In the genomic region with DNA sequence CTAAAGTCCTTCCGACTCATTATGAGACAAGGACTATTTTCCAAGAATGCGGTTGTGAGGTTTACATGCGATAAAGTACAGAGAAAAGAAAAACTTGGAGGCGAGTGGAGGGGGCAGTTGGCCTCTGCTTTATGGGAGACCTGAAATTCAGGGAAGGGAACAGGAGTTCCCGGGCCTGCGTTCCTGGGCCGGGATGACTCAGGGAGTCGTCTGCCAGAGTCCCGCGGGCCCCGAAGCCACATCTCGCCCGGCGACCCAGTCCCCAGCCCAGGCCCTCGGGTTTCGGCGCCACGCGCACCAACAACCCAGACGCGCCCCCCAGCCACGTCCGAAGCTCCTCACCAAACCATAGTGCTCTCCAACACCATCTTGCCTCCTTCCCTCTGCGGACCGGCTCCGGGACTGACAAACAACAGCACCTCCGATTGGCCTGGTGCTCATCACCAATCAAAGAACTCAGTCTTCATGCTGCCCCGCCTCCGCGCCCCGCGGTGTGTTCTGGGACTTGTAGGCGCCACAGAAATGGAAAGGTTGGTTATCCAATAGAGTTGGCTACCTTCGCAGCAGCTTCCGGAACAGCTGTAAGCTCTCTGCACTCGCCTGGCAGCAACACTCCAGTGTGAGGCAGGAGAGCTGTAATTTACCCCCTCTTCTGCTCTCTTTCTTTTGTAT, we compare ENCODE assay signal across 8 mouse cellular contexts. TPM values are rescaled to one million over a fixed set of nuclear protein-coding genes. Genes with fewer than 3 reads are reported as not detected.
DNase-seq lines count a peak whose midpoint lies in the region; ATAC-seq lines count a peak whose summit lies in the region.

Gene Psmd4 (minus strand): TSS at position 449 of the 672 bp plus-strand sequence.

- H3K4me3 ChIP-seq in forebrain, embryonic 14.5 days (ENCODE audit: low read depth, low read length): peak within 1 kb of the TSS; percentile 72
- peak within 1 kb of the TSS; percentile 93 for H3K4me3 ChIP-seq in neural tube, embryonic 15.5 days (replicated peaks)

- H3K4me1 ChIP-seq in forebrain, embryonic 14.5 days (ENCODE audit: control insufficient read depth, insufficient read depth, low read length): peaks cover 6% of the 10 kb centered on the region; the same call in 1 of the 2 replicates
- H3K4me1 ChIP-seq in neural tube, embryonic 15.5 days: peaks cover 21% of the 10 kb centered on the region

- under 1% methylated on average over 36 of the region's 36 CpGs for WGBS in forebrain, embryonic 14.5 days
- WGBS in neural tube, embryonic 15.5 days: under 1% methylated on average over 35 of the region's 36 CpGs

- peak; percentile 100 for ATAC-seq in forebrain, embryonic 14.5 days
- peak; percentile 99 for ATAC-seq in neural tube, embryonic 15.5 days (ENCODE audit: low FRiP score)

- H3K36me3 ChIP-seq in forebrain, embryonic 14.5 days (ENCODE audit: control insufficient read depth, insufficient read depth, low read length): peaks cover 14% of the 10 kb centered on the region; the same call in 1 of the 2 replicates
- peaks cover 8% of the 10 kb centered on the region for H3K36me3 ChIP-seq in neural tube, embryonic 15.5 days

- no peaks in the 10 kb centered on the region for H3K27me3 ChIP-seq in forebrain, embryonic 14.5 days (replicated peaks; ENCODE audit: control insufficient read depth, insufficient read depth, low read length)
- no peaks in the 10 kb centered on the region for H3K27me3 ChIP-seq in neural tube, embryonic 15.5 days (replicated peaks)

- DNase-seq in ES-CJ7 (ENCODE audit: low read depth, low spot score): peak; percentile 98
- peak; percentile 94 for DNase-seq in cerebellum, adult 11 months
- DNase-seq in forebrain, embryonic 14.5 days (ENCODE audit: low spot score): peak; percentile 98
- DNase-seq in heart, postnatal 14 days: peak; percentile 95 to 98
- DNase-seq in layer of hippocampus, adult 11-12 months (ENCODE audit: low spot score): peak; percentile 98
- peak; percentile 99 for DNase-seq in lung, adult 18-20 months
- DNase-seq in testis, postnatal 14 days (ENCODE audit: low spot score): peak; percentile 96

- no peaks in the 10 kb centered on the region for H3K9me3 ChIP-seq in forebrain, embryonic 14.5 days (replicated peaks; ENCODE audit: control insufficient read depth, low read length)
- H3K9me3 ChIP-seq in neural tube, embryonic 15.5 days (replicated peaks): no peaks in the 10 kb centered on the region

- H3K9ac ChIP-seq in forebrain, embryonic 14.5 days (ENCODE audit: low read length): peak within 1 kb of the TSS; percentile 80
- peak within 1 kb of the TSS; percentile 86 for H3K9ac ChIP-seq in neural tube, embryonic 15.5 days (replicated peaks)

- peak within 1 kb of the TSS; percentile 55 for H3K4me2 ChIP-seq in forebrain, embryonic 14.5 days (ENCODE audit: low read length)
- peak within 1 kb of the TSS; percentile 59 for H3K4me2 ChIP-seq in neural tube, embryonic 15.5 days

- intact Hi-C loops in heart, postnatal 14 days (cut with DNase I): no loop called here

- H3K27ac ChIP-seq in forebrain, embryonic 14.5 days (ENCODE audit: low read depth, low read length): no peak within 1 kb of the TSS
- peak within 1 kb of the TSS; percentile 78 for H3K27ac ChIP-seq in neural tube, embryonic 15.5 days (replicated peaks)

RNA-seq across cellular contexts. Expression of gene Psmd4, which starts in this region (rescaled TPM):
- polyA plus RNA-seq in forebrain, embryonic 14.5 days (2014; fragmentation: Nextera tagmentation; extraction: Ambion mirVana): 293 and 334 TPM in 2 replicates
- 100 to 1,000 TPM; 118 to 132 TPM for total RNA-seq in heart, postnatal 14 days (2021)
- polyA plus RNA-seq in neural tube, embryonic 15.5 days (2015; fragmentation: Nextera tagmentation; extraction: Ambion mirVana): 264 and 266 TPM in 2 replicates
